Mouse (Mus musculus) liver, adult 2 months (tissue): Measurements from ENCODE around the gene Gbp7. TPM values are rescaled to one million over a fixed set of nuclear protein-coding genes. Genes with fewer than 3 reads are reported as not detected.

Source experiments
- DNase-seq: peaks from one replicate; pipeline ENCODE4 v3.0.0-alpha.2; 2011; ENCODE audit warnings: low read depth, low spot score; ENCODE audit errors: extremely low read depth
- H3K27ac ChIP-seq: fragments of 200-500 bp; replicated peaks from 2 replicates; pipeline ENCODE4 v1.5.1; 2012; ENCODE audit warnings: low read depth, mild to moderate bottlenecking, control low read depth, inconsistent platforms, low read length; ENCODE audit not compliant: insufficient read depth
- H3K27me3 ChIP-seq: fragments of 200-500 bp; 2 replicates; pipeline ENCODE4 v1.6.1; 2012; ENCODE audit warnings: mild to moderate bottlenecking, moderate library complexity, low read length, inconsistent platforms; ENCODE audit not compliant: control insufficient read depth, insufficient read depth
- H3K36me3 ChIP-seq: fragments of 200-500 bp; 2 replicates; pipeline ENCODE4 v1.6.1; 2012; ENCODE audit warnings: low read length, inconsistent platforms; ENCODE audit not compliant: control insufficient read depth, insufficient read depth
- H3K4me1 ChIP-seq: fragments of 200-500 bp; 2 replicates; pipeline ENCODE4 v1.6.1; 2011; ENCODE audit warnings: low read length; ENCODE audit not compliant: control insufficient read depth, insufficient read depth
- H3K4me3 ChIP-seq: fragments of 200-500 bp; 2 replicates; pipeline ENCODE4 v1.5.1; 2011; ENCODE audit warnings: low read depth, mild to moderate bottlenecking, control low read depth, low read length, moderate library complexity; ENCODE audit not compliant: insufficient read depth
- H3K79me2 ChIP-seq: fragments of 200-500 bp; 2 replicates; pipeline ENCODE4 v1.6.1; 2012; ENCODE audit warnings: inconsistent platforms, mild to moderate bottlenecking, low read length, moderate library complexity; ENCODE audit not compliant: control insufficient read depth, insufficient read depth
- H3K9ac ChIP-seq: fragments of 200-500 bp; 2 replicates; pipeline ENCODE4 v1.6.1; 2012; ENCODE audit warnings: low read depth, mild to moderate bottlenecking, control low read depth, inconsistent platforms, low read length
- CTCF ChIP-seq: fragments of 200-500 bp; IDR thresholded peaks from 2 replicates; pipeline ENCODE4 v1.5.1; 2011; ENCODE audit warnings: low read depth, low read length, control low read depth
- POLR2A ChIP-seq: fragments of 200-500 bp; IDR thresholded peaks from 2 replicates; pipeline ENCODE4 v1.6.1; 2011; ENCODE audit warnings: low read length, control low read depth; ENCODE audit not compliant: insufficient read depth; ENCODE audit errors: extremely low read depth
- WGBS: fragments of 180-500 bp; shearing (Covaris S2); methylation state at CpG from one replicate; pipeline ENCODE4 v1.1.7; 2018; 5-methylcytosine and 5-hydroxymethylcytosine counted together
- polyA plus RNA-seq: library from polyadenylated mRNA; depleted of rRNA; stranded (reverse); fragments of >200 nt; gene quantifications from 2 replicates; pipeline ENCODE4 v1.2.3, GENCODE M21; 2012; rRNA removed
- total RNA-seq: library from RNA; depleted of rRNA; stranded (reverse); fragments of >200 nt; gene quantifications from 2 replicates; pipeline ENCODE4 v1.2.3, GENCODE M21; 2014; rRNA removed

Gbp7 gene
- 11.6 and 18.3 TPM in 2 replicates for total RNA-seq
- polyA plus RNA-seq, result 2.3 and 2.7 TPM in 2 replicates

DNA sequence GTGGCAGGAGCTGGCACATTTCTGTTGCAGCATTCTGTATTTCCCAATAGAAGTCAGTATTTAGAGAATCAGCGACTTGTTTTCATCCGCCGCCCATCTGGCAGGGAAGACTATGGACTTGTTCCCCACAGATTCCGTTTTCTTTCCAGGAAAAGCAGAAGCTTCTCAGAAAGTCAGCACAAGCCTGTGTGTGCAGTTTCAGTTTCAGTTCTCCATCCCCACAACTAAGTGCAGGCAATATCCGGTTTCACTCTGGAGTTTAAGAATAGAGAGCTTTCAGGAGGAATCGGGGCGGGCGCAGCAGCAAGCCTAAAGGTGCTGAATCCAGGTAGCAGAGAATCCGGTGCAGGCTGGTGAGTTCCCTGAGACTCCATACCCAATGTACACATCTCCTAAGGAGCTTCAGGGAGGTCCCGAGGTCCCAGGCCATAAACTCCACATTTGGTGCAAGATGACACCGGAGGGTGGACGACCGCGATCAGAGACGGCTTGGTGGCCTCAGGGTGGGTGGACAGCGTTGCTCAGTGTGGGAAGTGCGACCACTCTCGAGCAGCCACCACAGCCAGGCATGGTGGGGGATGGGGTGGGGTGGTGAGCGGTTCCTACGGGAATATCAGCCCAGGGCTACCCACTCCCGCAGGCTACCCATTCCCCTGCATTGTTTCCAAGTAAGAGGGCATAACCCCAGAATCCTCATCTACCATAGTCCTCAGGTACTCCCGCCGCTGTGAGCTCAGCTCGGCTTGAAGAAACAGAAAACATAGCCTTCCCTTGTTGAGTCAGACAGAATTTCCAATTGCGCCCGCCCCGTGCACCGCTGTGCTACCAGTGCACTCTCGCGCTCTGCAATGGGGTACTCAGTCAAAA, at the start of gene Gbp7:
Gene Gbp7 (plus strand): TSS at position 256 of the 867 bp plus-strand sequence.
- Histone ChIP-seq H3K36me3 (no peaks in the 10 kb centered on the region), H3K79me2 (peaks cover 5% of the 10 kb centered on the region; the same call in 1 of the 2 replicates), H3K4me3 (peak within 1 kb of the TSS; percentile 76), H3K4me1 (peaks cover 3% of the 10 kb centered on the region), H3K27me3 (no peaks in the 10 kb centered on the region), H3K9ac (peak within 1 kb of the TSS; percentile 84), H3K27ac (peak within 1 kb of the TSS; percentile 13)
- peak; percentile 96 for DNase-seq
- under 1% methylated on average over 30 of the region's 30 CpGs for WGBS
- TF ChIP-seq POLR2A (no peak), CTCF (no peak)

DNA sequence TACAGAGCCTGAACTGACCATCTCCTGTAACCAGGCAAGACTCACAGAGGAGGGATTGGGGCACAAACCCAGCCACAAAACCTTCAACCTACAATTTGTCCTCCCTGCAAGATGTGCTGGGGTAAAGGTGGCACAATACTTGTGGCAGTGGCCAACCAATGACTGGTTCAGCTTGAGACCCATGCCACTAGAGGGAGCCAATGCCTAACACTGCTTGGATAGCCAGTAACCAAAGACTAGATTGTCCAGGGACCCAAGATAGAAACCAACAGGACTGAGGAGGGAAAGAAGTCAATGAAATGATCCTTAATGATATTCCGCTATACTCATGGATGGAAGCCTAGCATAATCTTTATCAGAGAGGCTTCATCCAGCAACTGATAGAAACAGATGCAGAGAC, 39.7 kb upstream of the Gbp7 start:
- Histone ChIP-seq H3K9ac (no peak overlapping the region), H3K27me3 (peaks cover 4% of the 10 kb centered on the region; the same call in 1 of the 2 replicates), H3K36me3 (no peaks in the 10 kb centered on the region), H3K27ac (no peak overlapping the region), H3K4me3 (no peak overlapping the region), H3K4me1 (peaks cover 3% of the 10 kb centered on the region; the same call in 1 of the 2 replicates), H3K79me2 (no peaks in the 10 kb centered on the region)
- DNase-seq, result peak; percentile 70
- WGBS, result 43% methylated on average over 1 of the region's 1 CpGs
- TF ChIP-seq CTCF, result peak; percentile 84
- no peak for TF ChIP-seq POLR2A

DNA sequence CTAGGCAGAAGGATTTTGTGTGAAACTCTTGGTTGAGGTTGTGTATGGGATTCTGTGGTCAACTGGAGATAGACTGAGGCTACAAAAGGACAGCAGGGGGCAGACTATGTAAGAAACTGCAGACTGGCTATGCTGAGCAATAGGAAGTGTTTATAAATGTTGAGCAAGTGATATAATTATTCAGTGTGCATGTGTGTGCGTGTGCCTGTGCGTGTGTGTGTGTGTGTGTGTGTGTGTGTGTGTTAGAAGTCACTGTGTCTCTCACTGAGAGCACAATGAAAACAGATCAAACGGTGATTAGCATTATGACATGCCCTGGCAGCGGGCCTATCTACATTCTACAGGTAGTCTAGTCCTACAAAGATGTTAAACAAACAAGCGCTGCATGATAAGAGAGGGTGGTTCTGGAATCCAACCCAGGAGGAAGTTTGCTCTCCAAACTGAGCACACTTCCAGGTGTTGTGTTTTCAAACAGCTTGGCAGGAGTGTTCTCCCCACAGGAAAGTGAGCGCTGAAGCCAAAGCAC, 36.5 kb upstream of the Gbp7 start, which contains the start of gene Gbp5:
Gene Gbp5 (plus strand): TSS at position 443 of the 526 bp plus-strand sequence.
- H3K27ac ChIP-seq, result no peak within 1 kb of the TSS
- H3K4me1 ChIP-seq, result peaks cover 3% of the 10 kb centered on the region; the same call in 1 of the 2 replicates
- TF ChIP-seq POLR2A (no peak), CTCF (no peak)
- peaks cover 4% of the 10 kb centered on the region; the same call in 1 of the 2 replicates for H3K27me3 ChIP-seq
- no peaks in the 10 kb centered on the region for H3K79me2 ChIP-seq
- H3K4me3 ChIP-seq, result no peak within 1 kb of the TSS
- no peak within 1 kb of the TSS for H3K9ac ChIP-seq
- no peaks in the 10 kb centered on the region for H3K36me3 ChIP-seq
- 4% methylated on average over 6 of the region's 6 CpGs for WGBS
- peak; percentile 95 for DNase-seq

DNA sequence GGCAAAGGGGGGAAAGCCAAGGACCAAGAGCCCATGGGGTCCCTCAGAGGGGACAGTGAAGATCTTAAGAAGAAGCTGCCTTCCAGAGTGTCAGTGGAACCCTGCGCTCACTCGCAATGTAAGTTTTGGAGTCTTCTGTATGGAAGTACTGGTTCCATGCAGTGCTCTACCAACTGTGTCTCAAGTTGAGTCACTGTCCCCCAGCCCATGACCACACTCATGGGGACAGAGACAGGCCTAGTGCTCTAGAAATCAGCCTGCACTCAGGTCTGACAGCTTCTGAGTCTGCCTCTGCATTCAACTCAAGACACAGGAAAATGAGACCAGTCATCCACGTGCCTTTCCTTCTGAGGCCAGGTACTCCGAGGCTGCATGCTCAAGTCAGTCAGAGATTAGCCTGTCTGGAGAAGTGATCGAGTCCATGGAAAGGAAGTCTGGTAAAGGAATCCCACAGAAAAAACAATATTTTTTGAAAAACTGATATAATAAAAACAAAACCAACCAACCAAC, 34.9 kb upstream of the Gbp7 start:
- H3K4me1 ChIP-seq, result peaks cover 5% of the 10 kb centered on the region; the same call in 1 of the 2 replicates
- no peak overlapping the region for H3K27ac ChIP-seq
- H3K4me3 ChIP-seq, result no peak overlapping the region
- no peaks in the 10 kb centered on the region for H3K36me3 ChIP-seq
- DNase-seq, result no peak
- H3K9ac ChIP-seq, result no peak overlapping the region
- WGBS, result 93% methylated on average over 5 of the region's 5 CpGs
- TF ChIP-seq CTCF (no peak), POLR2A (no peak)
- no peaks in the 10 kb centered on the region for H3K79me2 ChIP-seq
- peaks cover 4% of the 10 kb centered on the region; the same call in 1 of the 2 replicates for H3K27me3 ChIP-seq

DNA sequence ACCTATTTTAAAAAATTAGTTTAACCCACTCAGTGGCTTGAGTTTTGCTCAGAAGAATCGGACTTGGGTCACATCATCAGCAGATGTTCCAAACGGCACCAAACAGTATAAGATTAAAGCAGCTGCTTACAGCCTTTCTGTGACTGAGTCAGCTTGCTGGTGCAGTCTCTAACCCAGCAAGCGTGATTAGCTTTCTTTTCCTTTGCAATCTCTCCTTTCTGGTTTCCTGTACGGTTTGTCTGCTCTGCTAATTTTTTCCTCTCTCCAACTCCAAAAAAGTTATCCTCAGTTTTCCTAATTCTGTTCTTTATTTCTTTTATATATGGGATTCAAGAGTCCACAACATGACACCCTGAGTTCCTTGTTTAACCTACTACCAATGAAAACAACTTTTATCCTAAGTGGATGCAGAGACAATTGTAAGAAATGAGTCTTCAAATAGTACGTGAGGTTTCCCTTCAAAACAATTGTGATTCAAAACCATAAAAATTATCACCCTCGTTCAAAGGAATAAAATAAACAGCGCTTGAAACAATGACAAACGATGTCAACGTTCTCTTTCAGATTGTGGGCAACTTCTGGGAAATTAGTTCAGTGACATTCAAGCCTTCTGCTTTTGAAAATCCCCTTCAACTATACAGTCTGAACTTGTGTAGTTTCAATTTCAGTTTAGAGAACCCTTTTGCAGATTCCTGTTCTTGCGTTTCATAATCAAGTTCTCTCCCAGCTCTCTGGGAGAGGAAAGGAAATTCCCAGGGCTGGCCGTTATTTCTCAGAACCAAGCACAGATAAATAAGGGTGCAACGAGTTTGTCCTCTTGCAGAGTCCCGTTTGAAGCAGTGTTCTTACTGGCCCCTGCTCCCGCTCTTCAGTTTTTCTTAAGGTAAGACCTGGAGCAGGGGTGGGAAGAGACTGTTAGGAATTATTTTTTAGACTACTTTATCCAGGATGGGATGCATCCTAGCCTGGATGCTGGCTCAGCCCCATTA, 33.7 kb upstream of the Gbp7 start:
- DNase-seq, result peak; percentile 30
- TF ChIP-seq CTCF (no peak), POLR2A (no peak)
- Histone ChIP-seq H3K4me1 (peaks cover 5% of the 10 kb centered on the region; the same call in 1 of the 2 replicates), H3K79me2 (no peaks in the 10 kb centered on the region), H3K27ac (peak overlapping the region; percentile 51), H3K4me3 (peak overlapping the region; percentile 60), H3K27me3 (peaks cover 4% of the 10 kb centered on the region; the same call in 1 of the 2 replicates), H3K36me3 (no peaks in the 10 kb centered on the region), H3K9ac (peak overlapping the region; percentile 52)
- WGBS, result 49% methylated on average over 14 of the region's 14 CpGs
